Mouse (Mus musculus) layer of hippocampus, adult 8-10 months (tissue): ENCODE results near the gene A830005F24Rik. TPM values are rescaled to one million over a fixed set of nuclear protein-coding genes. Genes with fewer than 3 reads are reported as not detected.
A peak's percentile ranks its signal among the peaks of the same experiment; 100 is the strongest.
"Not testable (repeated sequence)": the region's sequence is repeated elsewhere in the genome, so short reads cannot be mapped to it uniquely, and the experiment has no call there.

Experiments used
- DNase-seq, 2 experiments: peaks; one replicate each; pipeline ENCODE4 v3.0.0; 2022; ENCODE audit warnings: low spot score in 2 of 2
- total RNA-seq, 4 experiments: library from RNA; stranded (reverse); gene quantifications; 2 replicates each; pipeline ENCODE4 v1.2.4; 2022

Gene A830005F24Rik
- total RNA-seq = 1 to 10 TPM; 1.2 to 3.4 (median 2.1) TPM

GRCm38 (mm10) chr13:48513003-48513929, at the start of gene A830005F24Rik, which contains the start of gene Zfp169:
Gene A830005F24Rik (plus strand): TSS chr13:48513570.
Gene Zfp169 (minus strand): TSS chr13:48513451.
- peak; percentile 85 to 92 for DNase-seq

DNA sequence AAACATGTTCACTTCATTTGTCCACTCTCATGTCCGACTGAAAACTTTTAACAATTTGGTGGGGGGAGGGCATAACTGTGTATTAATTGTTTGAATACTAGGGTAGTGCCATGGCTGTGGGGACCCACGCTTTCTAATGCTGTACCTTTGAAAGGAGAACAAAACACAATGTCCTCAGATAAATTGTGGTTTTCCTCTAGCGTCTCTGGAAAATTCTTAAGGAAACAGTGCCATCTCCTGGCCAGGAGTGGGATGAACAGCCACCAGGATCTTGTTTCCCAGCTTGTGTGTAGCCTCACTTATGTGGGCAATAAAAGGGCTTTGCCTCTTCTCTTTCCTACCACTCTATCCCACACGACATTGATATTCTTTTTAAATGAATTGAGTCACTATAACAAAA, 49.2 kb upstream of the A830005F24Rik start:
- peak; percentile 42 to 87 for DNase-seq

DNA sequence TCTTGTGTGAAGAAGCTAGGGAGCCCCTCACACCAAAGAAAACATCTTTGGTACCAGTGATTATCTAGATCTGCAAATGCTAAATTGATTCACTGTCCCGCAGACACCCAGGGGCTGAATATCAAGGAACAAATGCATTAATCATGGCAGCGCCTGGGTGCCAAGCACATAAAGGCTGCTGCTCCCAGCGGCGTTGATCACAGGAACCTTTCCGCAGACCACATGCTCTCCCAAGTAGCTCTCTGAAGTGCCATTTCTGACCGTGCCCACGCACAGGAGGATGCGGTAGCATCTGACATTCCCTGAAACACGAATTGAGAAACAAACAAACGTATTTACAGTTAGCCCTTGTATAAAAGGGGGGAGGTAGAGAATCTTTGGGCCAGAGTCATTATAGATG, 47.2 kb upstream of the A830005F24Rik start:
- DNase-seq = no peak

- DNase-seq = no peak
Measured at GRCm38 (mm10) chr13:48468656-48469180, 44.7 kb upstream of the A830005F24Rik start.

DNA sequence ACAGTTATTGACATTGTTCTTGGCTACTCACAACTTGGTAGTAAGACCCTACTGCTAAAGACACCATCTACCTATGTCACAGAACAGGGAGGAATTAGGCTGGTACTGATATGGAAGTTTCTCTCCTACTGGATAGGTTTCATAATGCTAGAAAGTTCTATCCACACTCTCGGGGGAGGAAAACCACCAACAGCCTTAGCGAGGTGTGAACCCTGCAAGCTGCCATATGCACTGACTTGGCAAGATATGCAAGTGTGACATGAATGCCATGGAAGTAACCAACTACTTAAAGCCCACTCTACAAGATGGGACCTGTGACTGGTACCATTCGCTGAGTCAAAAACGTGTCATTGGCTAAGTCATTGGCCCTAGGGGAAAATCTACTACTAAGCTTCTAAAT, 29.8 kb upstream of the A830005F24Rik start:
- DNase-seq = no peak

GRCm38 (mm10) chr13:48490396-48491182, 22.8 kb upstream of the A830005F24Rik start:
- no peak for DNase-seq

DNA sequence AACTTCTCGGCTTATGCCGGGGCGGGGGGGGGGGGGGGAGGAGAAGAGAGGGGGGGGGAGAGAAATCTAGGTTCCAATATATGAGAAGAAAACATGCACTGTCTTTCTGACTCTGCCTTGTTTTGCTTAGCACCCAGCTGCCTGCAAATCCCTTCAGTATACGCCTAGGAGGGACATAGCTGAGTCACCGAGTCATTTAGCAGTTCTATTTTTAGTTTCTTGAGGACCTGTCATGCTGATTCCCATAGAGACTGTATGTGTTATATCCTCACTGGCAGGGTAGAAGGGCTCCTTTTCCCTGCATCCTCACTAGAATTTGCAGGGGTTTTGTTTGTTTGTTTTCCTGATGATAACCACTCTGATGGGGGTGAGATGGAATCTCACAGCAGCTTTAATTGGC, 20.2 kb upstream of the A830005F24Rik start:
- DNase-seq = no peak

GRCm38 (mm10) chr13:48497693-48498221, 15.6 kb upstream of the A830005F24Rik start:
- DNase-seq = peak; percentile 75 to 79

GRCm38 (mm10) chr13:48498676-48499075, 14.7 kb upstream of the A830005F24Rik start:
- DNase-seq = no peak

DNA sequence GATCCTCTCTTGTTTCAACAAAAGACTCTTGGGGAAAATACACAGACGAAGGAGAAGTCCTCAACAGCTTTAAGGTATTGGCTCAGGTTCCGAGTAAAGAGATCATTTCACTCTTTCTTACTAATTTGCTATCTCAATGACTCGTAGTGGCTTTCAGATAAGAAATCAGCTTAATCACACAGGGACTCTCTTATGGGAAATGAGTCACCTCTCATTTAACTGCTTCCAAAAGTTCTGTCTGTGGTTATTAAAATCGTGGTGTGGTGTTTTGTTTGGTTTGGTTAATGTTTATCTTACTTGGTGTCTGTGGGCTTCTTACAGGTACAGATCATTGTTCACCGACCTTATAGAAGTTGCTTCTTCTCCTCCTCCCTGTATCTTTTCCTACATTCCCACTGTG, 10.9 kb upstream of the A830005F24Rik start:
- DNase-seq = no peak

DNA sequence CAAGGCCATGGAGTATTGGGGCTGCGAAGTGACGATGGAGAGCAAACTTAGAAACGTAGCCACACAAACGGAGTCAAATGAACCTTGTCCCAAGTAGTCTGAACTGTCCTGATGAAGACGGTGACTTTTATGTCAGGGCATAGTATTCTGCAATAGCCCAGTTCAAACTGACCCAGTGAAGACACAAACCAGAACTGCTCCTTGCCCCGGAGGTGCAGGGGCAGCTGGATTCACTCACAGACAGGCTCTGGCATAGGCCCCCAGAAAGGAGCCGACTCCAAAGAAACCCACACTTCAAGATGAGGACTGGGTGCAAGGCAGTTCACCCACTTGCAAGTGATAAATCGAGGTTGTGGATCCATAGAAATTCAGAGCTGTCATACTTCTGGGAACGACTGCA, 4.7 kb upstream of the A830005F24Rik start:
- no peak for DNase-seq

GRCm38 (mm10) chr13:48515861-48516260, 2.5 kb downstream of the A830005F24Rik start:
- no peak for DNase-seq

DNA sequence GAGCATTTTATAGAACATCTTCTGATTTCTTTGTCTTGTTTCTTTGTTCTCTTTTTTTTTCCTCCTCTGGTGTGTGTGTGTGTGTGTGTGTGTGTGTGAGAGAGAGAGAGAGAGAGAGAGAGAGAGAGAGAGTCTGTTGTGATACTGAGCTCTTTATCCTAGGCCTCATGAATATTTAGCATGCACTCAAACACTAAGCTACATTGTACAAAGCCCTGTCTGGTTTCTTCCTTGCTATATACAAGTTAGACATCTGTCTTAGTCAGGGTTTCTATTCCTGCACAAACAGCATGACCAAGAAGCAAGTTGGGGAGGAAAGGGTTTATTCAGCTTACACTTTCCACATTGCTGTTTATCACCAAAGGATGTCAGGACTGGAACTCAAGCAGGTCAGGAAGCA, 5.8 kb downstream of the A830005F24Rik start:
- DNase-seq = not testable (repeated sequence)

GRCm38 (mm10) chr13:48525745-48526144, 12.4 kb downstream of the A830005F24Rik start:
- DNase-seq = no peak

GRCm38 (mm10) chr13:48528123-48528871, 14.9 kb downstream of the A830005F24Rik start:
- peak; percentile 67 to 73 for DNase-seq

- no peak for DNase-seq
Measured at GRCm38 (mm10) chr13:48529028-48529427, 15.7 kb downstream of the A830005F24Rik start.

DNA sequence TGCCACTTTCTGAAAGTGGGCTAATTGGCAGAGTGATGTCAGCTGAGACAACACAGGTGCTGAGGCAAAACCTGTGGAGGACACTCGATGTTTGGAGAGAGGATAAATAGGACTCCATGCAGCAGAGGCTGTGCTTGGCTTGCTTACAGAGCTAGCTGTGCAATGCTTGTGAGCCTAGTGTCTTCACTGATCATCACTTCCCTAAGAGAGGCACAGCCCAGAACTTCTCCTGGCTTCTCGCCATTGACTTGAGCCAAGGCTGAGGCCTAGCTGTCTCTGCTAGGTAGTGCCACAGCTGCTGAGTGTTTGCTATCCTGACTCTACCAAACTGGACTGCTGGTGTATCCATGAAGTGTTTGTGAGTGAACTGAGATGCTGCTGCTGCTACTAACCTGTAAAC, 17.3 kb downstream of the A830005F24Rik start:
- no peak for DNase-seq

GRCm38 (mm10) chr13:48531448-48531847, 18.1 kb downstream of the A830005F24Rik start:
- DNase-seq = no peak

- no peak for DNase-seq
Measured at GRCm38 (mm10) chr13:48533441-48533840, 20.1 kb downstream of the A830005F24Rik start.

DNA sequence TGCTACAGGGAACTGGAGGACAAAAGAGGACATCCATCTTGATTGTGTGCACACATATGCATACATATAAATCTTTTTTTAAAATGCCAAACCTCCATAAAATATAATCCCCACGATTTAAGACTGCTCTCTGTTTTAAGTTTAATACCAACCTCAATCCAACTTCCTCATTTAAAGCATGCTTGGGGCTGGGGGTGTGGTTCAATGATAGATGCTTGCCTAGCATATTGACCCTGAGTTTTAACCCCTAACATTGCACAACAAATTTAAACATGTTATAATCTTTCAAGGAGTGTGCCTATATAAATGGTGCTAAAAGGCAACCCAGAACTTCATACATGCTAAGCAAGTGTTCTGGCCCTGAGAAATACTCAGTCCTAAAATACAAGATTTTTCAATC, 27.1 kb downstream of the A830005F24Rik start:
- no peak for DNase-seq

DNA sequence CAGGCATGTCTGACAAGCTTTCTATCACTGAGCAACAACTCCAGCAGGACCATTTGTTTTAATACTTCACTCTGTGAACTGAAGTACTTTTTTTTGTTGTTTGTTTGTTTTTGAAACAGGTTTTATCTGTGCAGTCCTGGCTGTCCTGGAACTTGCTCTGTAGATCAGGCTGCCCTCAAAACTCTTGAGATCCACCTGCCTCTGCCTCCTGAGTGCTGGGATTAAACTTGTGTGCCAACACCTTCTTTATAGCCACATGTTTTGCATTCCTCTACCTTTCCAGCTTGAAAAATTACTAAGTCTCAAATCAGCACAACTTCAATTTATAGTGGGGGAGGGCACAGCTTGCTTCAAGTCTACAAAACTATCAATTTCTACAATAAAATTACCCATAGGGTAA, 31.0 kb downstream of the A830005F24Rik start:
- no peak for DNase-seq
